Mouse (Mus musculus) stomach, embryonic 14.5 days (tissue): ENCODE results near the gene Kcmf1. TPM values are rescaled to one million over a fixed set of nuclear protein-coding genes. Genes with fewer than 3 reads are reported as not detected.

Experiments used
- ATAC-seq: fragments of 200-750 bp; cut with Nextera tagmentation; 2 replicates; pipeline ENCODE4 v1.8.0; 2017; ENCODE audit warnings: low read depth, moderate TSS enrichment; ENCODE audit not compliant: insufficient number of reproducible peaks, insufficient read depth, low FRiP score
- H3K27ac ChIP-seq: fragments of 300-500 bp; sonication (generic); 2 replicates; pipeline ENCODE4 v1.5.1; 2014; ENCODE audit warnings: mild to moderate bottlenecking, low read length, moderate library complexity, mixed read lengths
- H3K27me3 ChIP-seq: fragments of 300-500 bp; sonication (generic); 2 replicates; pipeline ENCODE4 v1.6.1; 2014; ENCODE audit warnings: low read length, control low read depth, mixed read lengths; ENCODE audit not compliant: control insufficient read depth, insufficient read depth
- H3K36me3 ChIP-seq: fragments of 300-500 bp; sonication (generic); 2 replicates; pipeline ENCODE4 v1.6.1; 2014; ENCODE audit warnings: mild to moderate bottlenecking, control low read depth, low read length, moderate library complexity, mixed read lengths; ENCODE audit not compliant: control insufficient read depth, insufficient read depth
- H3K4me1 ChIP-seq: fragments of 300-500 bp; sonication (generic); 2 replicates; pipeline ENCODE4 v1.6.1; 2014; ENCODE audit warnings: low read length, control low read depth, mixed read lengths; ENCODE audit not compliant: control insufficient read depth, insufficient read depth
- H3K4me2 ChIP-seq: fragments of 300-500 bp; sonication (generic); replicated peaks from 2 replicates; pipeline ENCODE4 v1.6.1; 2014; ENCODE audit warnings: low read depth, low read length, control low read depth
- H3K4me3 ChIP-seq: fragments of 300-500 bp; sonication (generic); 2 replicates; pipeline ENCODE4 v1.5.1; 2014; ENCODE audit warnings: low read depth, low read length, control low read depth
- H3K9ac ChIP-seq: fragments of 300-500 bp; sonication (generic); replicated peaks from 2 replicates; pipeline ENCODE4 v1.6.1; 2014; ENCODE audit warnings: low read depth, mild to moderate bottlenecking, control low read depth, low read length, moderate library complexity, mixed read lengths
- H3K9me3 ChIP-seq: fragments of 300-500 bp; sonication (generic); 2 replicates; pipeline ENCODE4 v1.6.1; 2016; ENCODE audit warnings: low read depth, low read length, control low read depth; ENCODE audit not compliant: control insufficient read depth
- WGBS: fragments of 180-500 bp; shearing (Covaris S2); extraction: QIAGEN DNeasy Blood & Tissue Kit; methylation state at CpG from one replicate; pipeline ENCODE4 v1.1.7; 2014; 5-methylcytosine and 5-hydroxymethylcytosine counted together
- polyA plus RNA-seq: library from polyadenylated mRNA; unstranded; fragments of >200 nt; fragmentation: Nextera tagmentation; extraction: Ambion mirVana; gene quantifications from 2 replicates; pipeline ENCODE4 v1.2.1, GENCODE M21; 2014

Gene Kcmf1
- polyA plus RNA-seq, 1 experiment from 2014 or later: 40.1 TPM

DNA sequence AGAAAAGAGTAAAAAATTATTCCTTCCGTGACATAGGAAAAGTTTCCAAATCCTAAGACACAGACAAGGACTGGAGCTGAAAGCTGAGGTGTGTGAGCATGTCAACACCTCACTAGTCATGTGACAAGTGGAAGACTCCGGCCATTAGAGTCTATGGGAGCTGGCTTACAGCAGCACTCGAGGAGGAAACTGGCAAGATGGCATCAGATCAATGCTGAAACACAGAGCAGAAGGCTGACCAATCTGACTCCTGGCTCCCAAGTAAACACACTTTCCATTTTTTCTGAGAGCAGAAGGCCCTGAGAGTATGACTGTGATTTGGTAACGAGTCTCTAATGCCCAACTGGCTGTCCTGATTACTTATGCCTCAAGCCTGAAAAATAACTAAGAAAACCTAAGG is 47.6 kb downstream of the Kcmf1 start:
- H3K27ac ChIP-seq: no peak overlapping the region
- H3K36me3 ChIP-seq: peaks cover 51% of the 10 kb centered on the region
- WGBS: 70% methylated on average over 4 of the region's 4 CpGs

DNA sequence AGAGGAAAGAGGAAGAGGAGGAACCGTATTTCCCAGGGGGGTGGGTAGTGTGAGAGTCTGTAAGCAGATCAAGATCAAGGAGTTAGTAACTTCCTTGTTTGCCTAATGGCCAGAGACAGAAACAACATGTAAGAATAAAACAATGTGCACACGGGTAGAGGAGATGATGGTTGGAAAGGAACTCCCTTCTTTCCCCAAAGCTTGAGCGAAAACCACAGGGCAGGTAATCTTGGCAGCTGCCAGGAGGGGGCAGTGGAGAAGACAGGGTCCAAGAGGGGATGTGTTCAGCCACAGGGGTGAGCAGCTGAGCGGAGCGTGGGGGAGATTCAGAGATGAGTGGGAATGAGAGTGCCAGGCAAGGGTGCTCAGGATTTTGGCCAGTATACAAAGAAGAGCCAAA is 48.1 kb downstream of the Kcmf1 start:
- ATAC-seq: no peak
- Histone ChIP-seq H3K27ac (no peak overlapping the region), H3K4me2 (no peak overlapping the region), H3K36me3 (peaks cover 56% of the 10 kb centered on the region), H3K9ac (no peak overlapping the region), H3K4me1 (no peaks in the 10 kb centered on the region), H3K9me3 (no peaks in the 10 kb centered on the region; the same call in 1 of the 2 replicates), H3K27me3 (no peaks in the 10 kb centered on the region), H3K4me3 (no peak overlapping the region)
- 78% methylated on average over 5 of the region's 5 CpGs for WGBS

More for the DNA sequence above, 47.6 kb downstream of the Kcmf1 start:
- H3K4me2 ChIP-seq: no peak overlapping the region
- H3K9me3 ChIP-seq: no peaks in the 10 kb centered on the region; the same call in 1 of the 2 replicates
- ATAC-seq: no peak
- H3K4me1 ChIP-seq: no peaks in the 10 kb centered on the region
- no peak overlapping the region for H3K4me3 ChIP-seq
- H3K9ac ChIP-seq: no peak overlapping the region
- no peaks in the 10 kb centered on the region for H3K27me3 ChIP-seq

DNA sequence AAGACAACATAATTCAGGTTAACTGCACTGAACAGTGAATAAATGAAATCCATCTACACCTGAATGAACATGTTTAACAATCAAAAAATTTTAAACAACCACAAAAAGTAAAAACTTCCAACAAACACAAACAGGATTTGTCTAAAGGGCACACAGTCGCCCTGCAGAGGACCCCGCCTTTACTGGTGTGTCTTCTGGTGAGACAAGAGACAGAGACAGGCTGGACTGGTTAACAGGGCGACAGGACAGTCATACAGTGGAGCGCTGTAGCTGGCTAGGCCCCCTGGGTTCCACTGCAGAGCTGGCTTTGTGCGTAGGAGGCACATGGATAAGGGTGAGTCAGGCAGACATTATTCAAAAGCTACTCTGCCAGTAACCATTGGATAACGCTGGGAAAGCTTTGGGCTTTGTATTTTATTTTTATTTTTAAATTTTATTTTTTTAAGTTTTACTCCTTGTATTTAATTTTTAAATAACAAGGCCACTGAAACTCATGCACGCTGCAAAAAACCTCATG is 57.7 kb downstream of the Kcmf1 start:
- no peak overlapping the region for H3K4me2 ChIP-seq
- no peak overlapping the region for H3K9ac ChIP-seq
- ATAC-seq: no peak
- H3K4me1 ChIP-seq: no peaks in the 10 kb centered on the region
- 92% methylated on average over 7 of the region's 7 CpGs for WGBS
- H3K36me3 ChIP-seq: peaks cover 30% of the 10 kb centered on the region
- H3K4me3 ChIP-seq: no peak overlapping the region
- H3K27ac ChIP-seq: no peak overlapping the region
- no peaks in the 10 kb centered on the region for H3K27me3 ChIP-seq
- H3K9me3 ChIP-seq: no peaks in the 10 kb centered on the region

DNA sequence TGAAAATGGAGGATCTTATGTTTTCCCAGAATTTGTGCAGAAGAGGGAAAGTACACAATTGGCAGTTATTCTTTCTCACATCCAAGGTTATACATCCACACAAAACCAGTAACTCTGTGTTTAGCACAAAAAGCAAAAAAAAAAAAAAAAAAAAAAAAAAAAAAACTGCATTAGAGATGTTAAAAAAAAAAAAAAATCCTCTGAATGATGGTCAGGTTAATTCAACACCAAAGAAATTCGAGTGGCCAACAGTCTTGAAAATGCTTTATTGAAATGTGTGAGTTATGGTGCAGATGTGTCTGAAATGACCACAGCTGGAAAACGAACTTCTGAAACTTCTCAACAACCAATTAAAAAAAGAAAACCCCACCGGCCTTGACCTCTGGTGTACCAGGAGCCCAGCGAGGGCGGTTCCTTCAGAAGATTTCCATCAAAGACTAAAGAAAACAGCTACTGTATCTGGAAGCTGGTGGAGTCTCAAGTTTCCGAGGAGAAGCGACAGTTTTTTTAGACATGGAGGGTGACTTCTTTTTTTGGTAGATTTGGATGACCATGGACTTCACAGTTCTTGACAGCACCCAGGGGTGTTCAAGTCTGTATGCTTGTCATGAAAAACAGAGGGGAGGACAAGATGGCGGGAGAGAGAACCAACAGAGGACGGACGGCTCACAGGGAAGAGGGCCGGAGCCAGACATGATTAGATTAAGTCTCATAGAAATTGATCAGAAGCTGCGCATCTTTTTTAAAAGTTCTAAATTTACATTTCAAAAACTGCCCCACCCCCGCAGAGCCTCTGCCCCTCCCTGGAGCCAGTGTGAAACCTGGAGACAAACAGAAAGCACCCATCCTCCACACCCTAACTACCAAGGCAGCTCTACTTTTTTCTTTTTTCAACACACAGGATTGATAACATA is 58.7 kb downstream of the Kcmf1 start:
- no peaks in the 10 kb centered on the region for H3K4me1 ChIP-seq
- no peaks in the 10 kb centered on the region for H3K27me3 ChIP-seq
- WGBS: 81% methylated on average over 13 of the region's 13 CpGs
- peaks cover 23% of the 10 kb centered on the region for H3K36me3 ChIP-seq
- ATAC-seq: no peak
- H3K27ac ChIP-seq: no peak overlapping the region
- H3K4me3 ChIP-seq: no peak overlapping the region
- H3K9ac ChIP-seq: no peak overlapping the region
- no peaks in the 10 kb centered on the region for H3K9me3 ChIP-seq
- H3K4me2 ChIP-seq: no peak overlapping the region

DNA sequence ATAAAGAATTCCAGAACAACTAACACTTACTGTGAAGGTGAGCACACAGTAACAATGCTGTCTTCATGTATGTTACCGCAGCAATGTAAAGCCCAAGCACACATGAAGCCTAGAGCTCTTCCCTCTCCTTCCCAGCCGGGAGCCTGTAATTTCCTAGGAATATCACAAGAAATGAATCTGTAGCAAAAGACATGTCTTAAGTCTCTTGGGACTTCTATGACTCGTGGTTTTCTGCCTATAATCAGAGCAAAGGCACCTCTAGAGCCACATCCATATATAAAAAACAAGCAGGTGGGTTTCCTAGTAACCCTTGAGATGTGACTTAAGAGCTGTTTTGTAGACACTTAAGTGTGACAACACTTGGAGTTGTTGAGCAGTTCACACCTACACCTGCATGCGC is 62.0 kb downstream of the Kcmf1 start:
- peaks cover 9% of the 10 kb centered on the region for H3K36me3 ChIP-seq
- no peak for ATAC-seq
- no peak overlapping the region for H3K4me3 ChIP-seq
- no peak overlapping the region for H3K4me2 ChIP-seq
- no peak overlapping the region for H3K27ac ChIP-seq
- H3K9ac ChIP-seq: no peak overlapping the region
- WGBS: 84% methylated on average over 4 of the region's 4 CpGs
- no peaks in the 10 kb centered on the region for H3K9me3 ChIP-seq
- no peaks in the 10 kb centered on the region for H3K27me3 ChIP-seq
- no peaks in the 10 kb centered on the region for H3K4me1 ChIP-seq

DNA sequence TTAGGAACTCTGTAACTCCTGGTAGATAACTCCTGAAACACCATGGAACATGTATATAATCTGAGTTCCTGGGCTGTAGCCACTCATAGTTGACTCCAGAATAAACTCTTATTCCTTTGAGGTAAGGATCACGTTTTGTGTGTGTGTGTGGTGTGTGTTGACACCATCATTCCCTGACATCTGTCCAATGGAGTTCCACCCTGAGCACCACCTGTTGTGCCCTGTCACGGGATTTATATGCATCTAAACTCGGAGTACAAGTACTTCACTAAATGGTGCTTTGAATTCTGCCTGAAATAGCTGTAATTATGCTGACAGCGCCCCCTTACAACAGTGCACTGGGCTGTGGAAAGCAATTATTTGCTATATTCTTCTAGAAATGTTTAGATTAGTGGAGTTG is 65.3 kb downstream of the Kcmf1 start:
- Histone ChIP-seq H3K9me3 (no peaks in the 10 kb centered on the region), H3K4me1 (no peaks in the 10 kb centered on the region), H3K4me3 (no peak overlapping the region), H3K36me3 (no peaks in the 10 kb centered on the region; the same call in 1 of the 2 replicates), H3K27me3 (no peaks in the 10 kb centered on the region), H3K4me2 (no peak overlapping the region), H3K9ac (no peak overlapping the region), H3K27ac (no peak overlapping the region)
- no peak for ATAC-seq
- 67% methylated on average over 4 of the region's 4 CpGs for WGBS

DNA sequence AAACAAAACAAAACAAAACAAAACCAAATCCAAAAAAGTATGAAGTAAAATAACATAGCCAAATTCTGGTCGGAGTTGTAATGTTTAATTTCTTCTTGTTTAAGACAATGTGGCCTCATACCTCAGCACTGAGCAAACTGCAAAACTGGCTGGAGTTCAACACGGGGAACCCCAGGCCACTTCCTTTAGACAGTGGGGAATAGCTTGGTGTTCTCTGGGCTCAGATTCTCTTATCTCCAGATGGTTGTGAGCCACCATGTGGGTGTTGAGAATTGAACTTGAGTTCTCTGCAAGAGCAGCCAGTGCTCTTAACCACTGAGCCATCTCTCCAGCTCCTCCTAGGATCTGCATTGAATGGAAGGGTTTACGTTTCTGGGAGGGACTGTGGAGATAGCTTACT is 67.9 kb downstream of the Kcmf1 start:
- H3K4me2 ChIP-seq: no peak overlapping the region
- no peaks in the 10 kb centered on the region for H3K27me3 ChIP-seq
- no peak for ATAC-seq
- H3K9ac ChIP-seq: no peak overlapping the region
- H3K4me1 ChIP-seq: no peaks in the 10 kb centered on the region
- WGBS: 54% methylated on average over 3 of the region's 3 CpGs
- H3K36me3 ChIP-seq: no peaks in the 10 kb centered on the region
- no peak overlapping the region for H3K4me3 ChIP-seq
- 0 out of 2 replicates have a peak, but pooled peaks cover 3% of the 10 kb centered on the region for H3K9me3 ChIP-seq
- no peak overlapping the region; the same call in 1 of the 2 replicates for H3K27ac ChIP-seq

DNA sequence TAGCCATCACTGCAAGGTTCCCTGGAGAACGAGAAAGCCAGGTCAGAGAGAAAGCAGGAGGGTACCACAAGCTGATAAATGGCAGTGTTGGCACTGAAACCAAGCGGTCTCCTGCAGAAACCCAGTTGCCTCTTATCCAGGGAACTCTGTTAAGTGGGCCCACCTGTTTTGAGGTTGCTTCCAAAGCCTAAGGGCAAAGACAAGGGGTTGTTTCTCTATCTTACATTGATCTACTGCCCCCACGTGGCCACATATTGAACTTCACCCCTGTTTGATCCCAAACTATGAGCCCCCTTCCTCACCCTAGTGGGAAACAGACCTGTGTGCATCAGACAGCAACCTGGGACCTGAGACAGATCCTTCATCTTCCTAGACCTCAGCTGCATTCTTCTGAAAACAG is 68.5 kb downstream of the Kcmf1 start:
- Histone ChIP-seq H3K9ac (no peak overlapping the region), H3K4me1 (no peaks in the 10 kb centered on the region)

More for the DNA sequence above, 68.5 kb downstream of the Kcmf1 start:
- Histone ChIP-seq H3K36me3 (no peaks in the 10 kb centered on the region), H3K4me2 (no peak overlapping the region), H3K4me3 (no peak overlapping the region), H3K27me3 (no peaks in the 10 kb centered on the region), H3K27ac (no peak overlapping the region), H3K9me3 (0 out of 2 replicates have a peak, but pooled peaks cover 3% of the 10 kb centered on the region)
- ATAC-seq: no peak
- 27% methylated on average over 3 of the region's 3 CpGs for WGBS
